In the genomic region with DNA sequence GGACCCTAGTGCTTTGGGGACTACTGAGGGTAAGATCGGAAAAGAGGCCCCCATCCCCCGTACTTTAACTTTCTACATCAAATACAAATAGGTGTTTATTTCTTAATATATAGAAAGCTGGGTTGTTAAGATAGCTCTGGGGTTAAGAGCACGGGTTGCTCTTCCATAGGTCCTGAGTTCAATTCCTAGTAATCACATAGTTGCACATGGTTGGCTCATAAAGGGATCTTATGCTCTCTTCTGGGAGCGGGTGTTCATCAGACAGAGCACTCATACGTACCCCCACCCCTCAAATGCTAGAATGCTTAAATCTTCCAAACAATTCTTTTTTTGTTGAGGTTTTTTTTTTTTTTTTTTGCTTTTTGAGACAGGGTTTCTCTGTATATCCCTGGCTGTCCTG, we compare ENCODE assay signal across 8 mouse cellular contexts. TPM values are rescaled to one million over a fixed set of nuclear protein-coding genes. Genes with fewer than 3 reads are reported as not detected.
DNase-seq lines count a peak whose midpoint lies in the region; ATAC-seq and TF ChIP-seq lines count a peak whose summit lies in the region.

No protein-coding gene starts in this region.

- 0 out of 2 replicates have a peak, but pooled peaks cover 3% of the 10 kb centered on the region for H3K36me3 ChIP-seq in kidney, postnatal 0 days (ENCODE audit: insufficient read depth, low read length)
- H3K36me3 ChIP-seq in embryonic facial prominence, embryonic 12.5 days: peaks cover 17% of the 10 kb centered on the region
- peaks cover 7% of the 10 kb centered on the region; the same call in 1 of the 2 replicates for H3K36me3 ChIP-seq in intestine, embryonic 15.5 days
- H3K36me3 ChIP-seq in myocyte (ENCODE audit: control insufficient read depth, insufficient read depth): peaks cover 22% of the 10 kb centered on the region

- H3K4me1 ChIP-seq in kidney, postnatal 0 days (replicated peaks; ENCODE audit: insufficient read depth, low read length): no peaks in the 10 kb centered on the region
- peaks cover 8% of the 10 kb centered on the region for H3K4me1 ChIP-seq in embryonic facial prominence, embryonic 12.5 days
- H3K4me1 ChIP-seq in intestine, embryonic 15.5 days (replicated peaks): peaks cover 3% of the 10 kb centered on the region; the same call in 1 of the 2 replicates

- H3K9me3 ChIP-seq in kidney, postnatal 0 days (replicated peaks; ENCODE audit: low read length): no peaks in the 10 kb centered on the region
- no peaks in the 10 kb centered on the region for H3K9me3 ChIP-seq in embryonic facial prominence, embryonic 12.5 days
- no peaks in the 10 kb centered on the region for H3K9me3 ChIP-seq in intestine, embryonic 15.5 days

- H3K27me3 ChIP-seq in kidney, postnatal 0 days (ENCODE audit: insufficient read depth, low read length): no peaks in the 10 kb centered on the region
- peaks cover 10% of the 10 kb centered on the region for H3K27me3 ChIP-seq in embryonic facial prominence, embryonic 12.5 days
- H3K27me3 ChIP-seq in intestine, embryonic 15.5 days (replicated peaks): peaks cover 3% of the 10 kb centered on the region
- no peaks in the 10 kb centered on the region for H3K27me3 ChIP-seq in myocyte (ENCODE audit: control insufficient read depth, insufficient read depth, insufficient read length)

- H3ac ChIP-seq in myocyte (ENCODE audit: control insufficient read depth, insufficient read length): no peak overlapping the region

- no peak overlapping the region; the same call in 1 of the 2 replicates for H3K9ac ChIP-seq in kidney, postnatal 0 days (ENCODE audit: low read depth, low read length)
- H3K9ac ChIP-seq in embryonic facial prominence, embryonic 12.5 days: 0 out of 2 replicates have a peak overlapping the region, but pooled peaks have one; percentile 85
- H3K9ac ChIP-seq in intestine, embryonic 15.5 days: no peak overlapping the region

- H3K27ac ChIP-seq in kidney, postnatal 0 days: no peak overlapping the region
- H3K27ac ChIP-seq in embryonic facial prominence, embryonic 12.5 days: no peak overlapping the region
- H3K27ac ChIP-seq in intestine, embryonic 15.5 days: no peak overlapping the region

- intact Hi-C loops in left cerebral cortex, postnatal 14 days (cut with DNase I): no loop called here

- WGBS in kidney, postnatal 0 days: 9% methylated on average over 5 of the region's 5 CpGs
- 9% methylated on average over 5 of the region's 5 CpGs for WGBS in embryonic facial prominence, embryonic 12.5 days
- WGBS in intestine, embryonic 15.5 days: 14% methylated on average over 5 of the region's 5 CpGs

- peak overlapping the region; percentile 55 for H3K4me2 ChIP-seq in kidney, postnatal 0 days (ENCODE audit: low read length)
- H3K4me2 ChIP-seq in embryonic facial prominence, embryonic 12.5 days (replicated peaks): peak overlapping the region; percentile 51
- peak overlapping the region; percentile 57 for H3K4me2 ChIP-seq in intestine, embryonic 15.5 days (replicated peaks)
- H3K4me2 ChIP-seq in myocyte (ENCODE audit: low read depth): peak overlapping the region; percentile 84

- peaks cover 35% of the 10 kb centered on the region for H3K79me2 ChIP-seq in myocyte (ENCODE audit: control insufficient read depth, insufficient read depth)

- no peak for DNase-seq in kidney, postnatal 0 days (ENCODE audit: low spot score)
- DNase-seq in kidney, postnatal 10 days: no peak
- DNase-seq in embryo, embryonic 10 days (ENCODE audit: low spot score): no peak
- DNase-seq in left cerebral cortex, postnatal 14 days (ENCODE audit: low spot score in 2 of 2): no peak

- TF ChIP-seq POLR2A in myocyte (IDR thresholded peaks at IDR 0.05; ENCODE audit: insufficient read length, low read depth): no peak

- no peak for ATAC-seq in kidney, postnatal 0 days (replicated peaks; ENCODE audit: low FRiP score, low read depth)
- ATAC-seq in embryonic facial prominence, embryonic 12.5 days (ENCODE audit: insufficient number of reproducible peaks, insufficient read depth, low FRiP score, low TSS enrichment): no peak
- peak; percentile 6; the same call in 1 of the 2 replicates for ATAC-seq in intestine, embryonic 15.5 days
- ATAC-seq in granulocyte monocyte progenitor cell, adult 5-6 weeks (replicated peaks; ENCODE audit: poor library complexity, severe bottlenecking): no peak

- peak overlapping the region; percentile 60 for H3K4me3 ChIP-seq in kidney, postnatal 0 days (replicated peaks; ENCODE audit: low read depth, low read length)
- H3K4me3 ChIP-seq in embryonic facial prominence, embryonic 12.5 days: peak overlapping the region; percentile 83
- peak overlapping the region; percentile 81 for H3K4me3 ChIP-seq in intestine, embryonic 15.5 days (replicated peaks)
- H3K4me3 ChIP-seq in myocyte: peak overlapping the region; percentile 88

- TF ChIP-seq CTCF in kidney, postnatal 0 days (IDR thresholded peaks at IDR 0.05; ENCODE audit: low read depth): no peak

TF ChIP-seq in myocyte, 11 proteins besides CTCF, POLR2A, EP300 and RAD21:
- TF ChIP-seq SRF (IDR thresholded peaks at IDR 0.05; ENCODE audit: control insufficient read depth, insufficient read length, low read depth): no peak
- TF ChIP-seq MAX (IDR thresholded peaks at IDR 0.05; ENCODE audit: low read depth): no peak
- no peak for TF ChIP-seq E2F4 (IDR thresholded peaks at IDR 0.05; ENCODE audit: insufficient read depth)
- no peak for TF ChIP-seq TCF3 (IDR thresholded peaks at IDR 0.05; ENCODE audit: insufficient read length, low read depth)
- TF ChIP-seq CEBPB (IDR thresholded peaks at IDR 0.05; ENCODE audit: insufficient read depth, poor library complexity, severe bottlenecking): peak; percentile 53; the same call in 1 of the 2 replicates
- TF ChIP-seq REST (IDR thresholded peaks at IDR 0.05; ENCODE audit: insufficient read depth, insufficient read length): no peak

RNA-seq across cellular contexts. Expression of gene Hyls1, which starts 0.5 kb away (rescaled TPM):
- polyA plus RNA-seq in kidney, postnatal 0 days (2015; fragmentation: Nextera tagmentation; extraction: Ambion mirVana): 7.6 and 8.1 TPM in 2 replicates
- 20.3 and 23.6 TPM in 2 replicates for polyA plus RNA-seq in embryonic facial prominence, embryonic 12.5 days (2016; fragmentation: Nextera tagmentation; extraction: Ambion mirVana)
- polyA plus RNA-seq in intestine, embryonic 15.5 days (2015; fragmentation: Nextera tagmentation; extraction: Ambion mirVana): 11.6 and 14.2 TPM in 2 replicates
- 5.1 TPM for polyA plus RNA-seq in myocyte (2012; fragmentation: generic; extraction: Trizol)
- 1 to 10 TPM; 7.3 to 8.8 TPM for total RNA-seq in left cerebral cortex, postnatal 14 days (2021)
- total RNA-seq in granulocyte monocyte progenitor cell, adult 5-6 weeks (2014; fragmentation: Nextera tagmentation): 4.2 and 4.3 TPM in 2 replicates
- 7.6 and 13.3 TPM in 2 replicates for total RNA-seq in granulocyte monocyte progenitor cell, adult 5-6 weeks (2017)

RNA-seq across cellular contexts. Expression of gene Pate2, which starts 0.6 kb away (rescaled TPM):
- polyA plus RNA-seq in kidney, postnatal 0 days (2015; fragmentation: Nextera tagmentation; extraction: Ambion mirVana): 0.28 and 0.36 TPM in 2 replicates
- 1.2 and 1.3 TPM in 2 replicates for polyA plus RNA-seq in embryonic facial prominence, embryonic 12.5 days (2016; fragmentation: Nextera tagmentation; extraction: Ambion mirVana)
- polyA plus RNA-seq in intestine, embryonic 15.5 days (2015; fragmentation: Nextera tagmentation; extraction: Ambion mirVana): 0.45 and 0.77 TPM in 2 replicates
- 0.24 TPM for polyA plus RNA-seq in myocyte (2012; fragmentation: generic; extraction: Trizol)
- under 1 TPM; 0.59 to 0.64 TPM for total RNA-seq in left cerebral cortex, postnatal 14 days (2021)
- not detected in 2 replicates for total RNA-seq in granulocyte monocyte progenitor cell, adult 5-6 weeks (2014; fragmentation: Nextera tagmentation)
- 0.17 TPM in 1 of 2 replicates, not detected in the other for total RNA-seq in granulocyte monocyte progenitor cell, adult 5-6 weeks (2017)

RNA-seq across cellular contexts. Expression of gene Pus3, which starts 12.3 kb away (rescaled TPM):
- polyA plus RNA-seq in kidney, postnatal 0 days (2015; fragmentation: Nextera tagmentation; extraction: Ambion mirVana): 20.0 and 20.2 TPM in 2 replicates
- 20.9 and 21.4 TPM in 2 replicates for polyA plus RNA-seq in embryonic facial prominence, embryonic 12.5 days (2016; fragmentation: Nextera tagmentation; extraction: Ambion mirVana)
- 18.3 and 18.9 TPM in 2 replicates for polyA plus RNA-seq in intestine, embryonic 15.5 days (2015; fragmentation: Nextera tagmentation; extraction: Ambion mirVana)
- 4.2 TPM for polyA plus RNA-seq in myocyte (2012; fragmentation: generic; extraction: Trizol)
- total RNA-seq in left cerebral cortex, postnatal 14 days (2021): 10 to 100 TPM; 10.6 to 11.1 TPM
- total RNA-seq in granulocyte monocyte progenitor cell, adult 5-6 weeks (2014; fragmentation: Nextera tagmentation): 25.4 and 33.5 TPM in 2 replicates
- 21.9 and 31.7 TPM in 2 replicates for total RNA-seq in granulocyte monocyte progenitor cell, adult 5-6 weeks (2017)

RNA-seq across cellular contexts. Expression of gene Ddx25, which starts 12.3 kb away (rescaled TPM):
- 0.96 and 0.97 TPM in 2 replicates for polyA plus RNA-seq in kidney, postnatal 0 days (2015; fragmentation: Nextera tagmentation; extraction: Ambion mirVana)
- 6.2 and 6.4 TPM in 2 replicates for polyA plus RNA-seq in embryonic facial prominence, embryonic 12.5 days (2016; fragmentation: Nextera tagmentation; extraction: Ambion mirVana)
- polyA plus RNA-seq in intestine, embryonic 15.5 days (2015; fragmentation: Nextera tagmentation; extraction: Ambion mirVana): 1.6 and 1.7 TPM in 2 replicates
- not detected for polyA plus RNA-seq in myocyte (2012; fragmentation: generic; extraction: Trizol)
- total RNA-seq in left cerebral cortex, postnatal 14 days (2021): 10 to 100 TPM; 13.6 to 14.3 TPM
- 0.19 TPM in 1 of 2 replicates, not detected in the other for total RNA-seq in granulocyte monocyte progenitor cell, adult 5-6 weeks (2014; fragmentation: Nextera tagmentation)
- not detected in 2 replicates for total RNA-seq in granulocyte monocyte progenitor cell, adult 5-6 weeks (2017)

RNA-seq across cellular contexts. Expression of gene Pate4, which starts 41.1 kb away (rescaled TPM):
- not detected in 2 replicates for polyA plus RNA-seq in kidney, postnatal 0 days (2015; fragmentation: Nextera tagmentation; extraction: Ambion mirVana)
- not detected in 2 replicates for polyA plus RNA-seq in embryonic facial prominence, embryonic 12.5 days (2016; fragmentation: Nextera tagmentation; extraction: Ambion mirVana)
- polyA plus RNA-seq in intestine, embryonic 15.5 days (2015; fragmentation: Nextera tagmentation; extraction: Ambion mirVana): not detected in 2 replicates
- polyA plus RNA-seq in myocyte (2012; fragmentation: generic; extraction: Trizol): not detected
- not detected for total RNA-seq in left cerebral cortex, postnatal 14 days (2021)
- not detected in 2 replicates for total RNA-seq in granulocyte monocyte progenitor cell, adult 5-6 weeks (2014; fragmentation: Nextera tagmentation)
- not detected in 2 replicates for total RNA-seq in granulocyte monocyte progenitor cell, adult 5-6 weeks (2017)
